Mouse (Mus musculus) ES-Bruce4 (cell line): ENCODE measurements around the gene Cntnap5c.

Experiments used
- CTCF ChIP-seq: IDR thresholded peaks from one replicate; pipeline ENCODE4 v1.8.1; 2011; ENCODE audit warnings: low read depth, low read length
- POLR2A ChIP-seq: IDR thresholded peaks from one replicate; pipeline ENCODE4 v1.8.1; 2011; ENCODE audit warnings: low read length; ENCODE audit not compliant: insufficient read depth

- TF ChIP-seq CTCF (no peak), POLR2A (no peak)
These were observed 638.4 kb downstream of the Cntnap5c start for GRCm38 (mm10) chr17:58407769-58408168.
